Mouse (Mus musculus) neural tube, embryonic 13.5 days (tissue): ENCODE data around the gene Apool. TPM values are rescaled to one million over a fixed set of nuclear protein-coding genes. Genes with fewer than 3 reads are reported as not detected.

Experiments used
- polyA plus RNA-seq: library from polyadenylated mRNA; unstranded; fragments of >200 nt; fragmentation: Nextera tagmentation; extraction: Ambion mirVana; gene quantifications from 2 replicates; pipeline ENCODE4 v1.2.1, GENCODE M21; 2015

Gene Apool
- polyA plus RNA-seq, 1 experiment from 2014 or later: 26.3 TPM

Other genes starting within 250 kb of the Apool start
- not detected in 2 replicates for gene 4933403O08Rik, start 72.3 kb upstream of the Apool start, polyA plus RNA-seq
- gene Satl1, start 95.4 kb downstream of the Apool start, polyA plus RNA-seq: not detected in 2 replicates
- not detected in 2 replicates for gene 2010106E10Rik, start 183.9 kb downstream of the Apool start, polyA plus RNA-seq